Mouse (Mus musculus) lung, adult 2 months (tissue): ENCODE measurements around the gene Por. TPM values are rescaled to one million over a fixed set of nuclear protein-coding genes. Genes with fewer than 3 reads are reported as not detected.

Experiments used
- DNase-seq: peaks from one replicate; pipeline ENCODE4 v3.0.0; 2022
- H3K4me1 ChIP-seq: fragments of 200-500 bp; 2 replicates; pipeline ENCODE4 v1.6.1; 2011; ENCODE audit warnings: low read length; ENCODE audit not compliant: control insufficient read depth, insufficient read depth
- H3K4me3 ChIP-seq: fragments of 200-500 bp; replicated peaks from 2 replicates; pipeline ENCODE3; 2011; ENCODE audit warnings: low read depth, mild to moderate bottlenecking, control low read depth, low read length; ENCODE audit errors: extremely low read depth
- CTCF ChIP-seq: fragments of 200-500 bp; IDR thresholded peaks from 2 replicates; pipeline ENCODE4 v1.5.1; 2011; ENCODE audit warnings: mild to moderate bottlenecking, low read length, control low read depth; ENCODE audit not compliant: insufficient read depth
- POLR2A ChIP-seq: fragments of 200-500 bp; IDR thresholded peaks from 2 replicates; pipeline ENCODE4 v1.6.1; 2011; ENCODE audit warnings: low read depth, mild to moderate bottlenecking, control low read depth, low read length, borderline replicate concordance; ENCODE audit errors: extremely low read depth
- WGBS: fragments of 180-500 bp; shearing (Covaris S2); methylation state at CpG from one replicate; pipeline ENCODE4 v1.1.7; 2018; 5-methylcytosine and 5-hydroxymethylcytosine counted together
- polyA plus RNA-seq: library from polyadenylated mRNA; depleted of rRNA; stranded (reverse); fragments of >200 nt; gene quantifications from 2 replicates; pipeline ENCODE4 v1.2.3, GENCODE M21; 2012; rRNA removed

Por gene
- polyA plus RNA-seq: 487 and 521 TPM in 2 replicates

DNA sequence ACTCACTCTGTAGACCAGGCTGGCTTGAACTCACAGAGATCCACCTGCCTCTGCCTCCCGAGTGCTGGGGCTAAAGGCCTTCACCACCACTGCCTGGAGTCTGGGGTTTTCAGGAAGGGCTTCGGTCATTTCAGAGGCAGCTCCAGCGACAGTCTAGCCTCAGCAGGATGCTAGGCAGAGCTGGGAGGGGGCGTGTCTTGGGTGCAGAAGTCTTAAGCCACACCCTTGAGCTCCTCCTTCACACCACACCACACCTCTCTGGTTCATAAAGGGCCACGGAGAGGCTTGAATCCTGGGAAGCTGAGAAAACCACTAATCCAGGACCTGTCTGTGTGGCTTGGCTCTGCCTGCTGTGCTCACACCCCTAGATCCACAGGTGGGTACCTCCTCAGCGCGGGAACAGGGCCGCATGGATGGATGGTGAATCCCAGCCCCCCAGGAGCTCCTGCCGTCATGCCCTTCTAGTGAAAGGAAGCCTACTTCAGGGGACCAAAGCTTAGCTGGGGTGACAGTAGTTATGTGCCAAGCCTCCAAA is at the start of gene Por:
Por (plus strand) TSS at position 293 of the 535 bp plus-strand sequence.
- DNase-seq: no peak
- Histone ChIP-seq H3K4me1 (peaks cover 6% of the 10 kb centered on the region), H3K4me3 (peak within 1 kb of the TSS; percentile 60)
- TF ChIP-seq POLR2A (peak; percentile 68; the same call in 1 of the 2 replicates), CTCF (no peak)
- WGBS: 22% methylated on average over 9 of the region's 9 CpGs

DNA sequence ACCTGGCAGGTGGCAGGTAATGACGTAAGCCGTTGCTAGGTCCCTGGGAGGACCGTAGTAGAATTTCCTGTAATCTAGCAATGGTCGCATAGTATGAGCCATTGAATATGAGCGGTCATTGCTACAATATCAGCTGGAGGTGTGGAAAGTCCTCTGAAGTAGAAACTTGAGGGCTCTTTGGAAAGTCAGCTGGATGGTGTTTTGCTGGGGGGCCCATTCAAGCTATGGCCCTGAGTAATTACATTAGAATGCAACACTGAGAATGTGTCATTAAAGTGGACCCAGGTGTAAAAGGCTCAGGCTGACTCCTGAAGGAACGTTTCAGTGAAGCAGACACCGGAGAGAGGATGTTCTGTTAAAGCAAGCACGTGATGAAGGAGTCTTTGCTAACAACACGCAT is 49.3 kb upstream of the Por start:
- no peaks in the 10 kb centered on the region for H3K4me1 ChIP-seq
- WGBS: 81% methylated on average over 9 of the region's 9 CpGs
- H3K4me3 ChIP-seq: no peak overlapping the region
- no peak for TF ChIP-seq CTCF
- TF ChIP-seq POLR2A: no peak
- DNase-seq: no peak

GRCm38 (mm10) chr5:135621725-135622124 is 48.1 kb upstream of the Por start:
- Histone ChIP-seq H3K4me1 (no peaks in the 10 kb centered on the region), H3K4me3 (no peak overlapping the region)
- DNase-seq: no peak
- TF ChIP-seq POLR2A: no peak
- no peak for TF ChIP-seq CTCF
- WGBS: 71% methylated on average over 10 of the region's 10 CpGs

- H3K4me3 ChIP-seq: no peak overlapping the region
- 66% methylated on average over 18 of the region's 18 CpGs for WGBS
- no peak for DNase-seq
- TF ChIP-seq POLR2A (no peak), CTCF (no peak)
- no peaks in the 10 kb centered on the region for H3K4me1 ChIP-seq
These were observed 46.7 kb upstream of the Por start for GRCm38 (mm10) chr5:135623006-135623563.

GRCm38 (mm10) chr5:135628916-135629315 is 40.9 kb upstream of the Por start:
- WGBS: 37% methylated on average over 10 of the region's 10 CpGs
- H3K4me3 ChIP-seq: no peak overlapping the region
- DNase-seq: no peak
- H3K4me1 ChIP-seq: peaks cover 2% of the 10 kb centered on the region; the same call in 1 of the 2 replicates
- TF ChIP-seq CTCF: no peak
- TF ChIP-seq POLR2A: no peak

GRCm38 (mm10) chr5:135629401-135629800 is 40.4 kb upstream of the Por start:
- Histone ChIP-seq H3K4me1 (peaks cover 2% of the 10 kb centered on the region; the same call in 1 of the 2 replicates), H3K4me3 (no peak overlapping the region)
- 84% methylated on average over 3 of the region's 3 CpGs for WGBS
- TF ChIP-seq CTCF (no peak), POLR2A (no peak)
- DNase-seq: no peak

GRCm38 (mm10) chr5:135630598-135630997 is 39.2 kb upstream of the Por start:
- 8% methylated on average over 3 of the region's 3 CpGs for WGBS
- peak; percentile 52 for DNase-seq
- Histone ChIP-seq H3K4me1 (peaks cover 2% of the 10 kb centered on the region; the same call in 1 of the 2 replicates), H3K4me3 (no peak overlapping the region)
- TF ChIP-seq CTCF: no peak
- TF ChIP-seq POLR2A: no peak

- peaks cover 2% of the 10 kb centered on the region; the same call in 1 of the 2 replicates for H3K4me1 ChIP-seq
- DNase-seq: peak; percentile 95
- H3K4me3 ChIP-seq: peak within 1 kb of the TSS; percentile 71
- 12% methylated on average over 30 of the region's 30 CpGs for WGBS
- TF ChIP-seq CTCF (no peak), POLR2A (peak; percentile 67; the same call in 1 of the 2 replicates)
These were observed 37.6 kb upstream of the Por start, which contains the start of gene Rhbdd2 for GRCm38 (mm10) chr5:135632117-135632796. Gene Rhbdd2 (plus strand): TSS chr5:135632618.

DNA sequence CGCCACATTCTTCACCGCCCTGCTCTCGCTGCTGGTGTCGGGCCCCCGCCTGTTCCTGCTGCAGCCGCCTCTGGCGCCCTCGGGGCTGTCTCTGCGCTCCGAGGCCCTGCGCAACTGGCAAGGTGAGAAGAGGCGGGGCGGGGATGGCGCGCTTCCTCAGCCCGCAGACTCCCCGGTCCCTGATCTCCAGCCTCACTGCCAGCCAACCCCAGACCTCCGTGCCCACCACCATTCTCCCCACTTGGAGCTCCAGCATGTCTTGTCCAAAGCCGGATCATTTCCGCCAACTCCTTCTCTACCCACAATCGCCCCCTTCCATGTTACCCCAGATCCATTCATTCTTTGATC is 37.1 kb upstream of the Por start:
- Histone ChIP-seq H3K4me1 (peaks cover 2% of the 10 kb centered on the region; the same call in 1 of the 2 replicates), H3K4me3 (peak overlapping the region; percentile 71)
- TF ChIP-seq POLR2A: no peak
- no peak for TF ChIP-seq CTCF
- under 1% methylated on average over 21 of the region's 21 CpGs for WGBS
- DNase-seq: no peak
